Mouse (Mus musculus) G1E-ER4 (cell line): ENCODE measurements around the gene Sez6l. TPM values are rescaled to one million over a fixed set of nuclear protein-coding genes. Genes with fewer than 3 reads are reported as not detected.

ENCODE experiments used
- GATA1 ChIP-seq: IDR thresholded peaks from one replicate; pipeline ENCODE4 v1.8.0; 2012; ENCODE audit warnings: low read length, inconsistent platforms
- polyA plus RNA-seq: library from polyadenylated mRNA; stranded (reverse); fragments of >175 nt; gene quantifications from 2 replicates; pipeline ENCODE4 v1.2.3, GENCODE M21; 2012

Sez6l gene
- polyA plus RNA-seq, 1 experiment = not detected

GRCm38 (mm10) chr5:112525271-112525670 lies 51.7 kb downstream of the Sez6l start:
- no peak for TF ChIP-seq GATA1

GRCm38 (mm10) chr5:112523796-112524195 lies 53.2 kb downstream of the Sez6l start:
- TF ChIP-seq GATA1 = no peak

DNA sequence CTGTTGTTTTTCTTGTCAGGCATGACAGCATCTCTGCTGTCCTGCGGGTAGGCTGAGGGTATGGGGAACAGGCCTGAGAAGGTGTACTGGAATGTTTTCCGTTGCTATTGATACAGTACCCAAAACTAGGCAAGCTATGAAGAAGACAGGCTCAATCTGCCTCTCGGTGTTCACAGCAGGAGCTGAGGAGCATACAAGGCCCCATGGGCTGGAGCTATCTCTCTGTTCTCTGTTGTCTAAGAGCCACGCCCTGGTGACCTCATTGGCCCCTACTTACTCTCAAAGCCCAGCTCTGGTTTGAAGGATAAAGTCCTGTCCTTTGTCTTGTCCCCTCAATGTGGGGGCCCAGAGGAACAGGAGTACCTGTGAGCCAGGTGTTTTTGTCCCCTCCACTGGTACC lies 53.7 kb downstream of the Sez6l start:
- TF ChIP-seq GATA1 = no peak

GRCm38 (mm10) chr5:112521703-112522527 lies 55.1 kb downstream of the Sez6l start:
- no peak for TF ChIP-seq GATA1

- TF ChIP-seq GATA1 = no peak
Observed at GRCm38 (mm10) chr5:112520826-112521702, 55.9 kb downstream of the Sez6l start.

DNA sequence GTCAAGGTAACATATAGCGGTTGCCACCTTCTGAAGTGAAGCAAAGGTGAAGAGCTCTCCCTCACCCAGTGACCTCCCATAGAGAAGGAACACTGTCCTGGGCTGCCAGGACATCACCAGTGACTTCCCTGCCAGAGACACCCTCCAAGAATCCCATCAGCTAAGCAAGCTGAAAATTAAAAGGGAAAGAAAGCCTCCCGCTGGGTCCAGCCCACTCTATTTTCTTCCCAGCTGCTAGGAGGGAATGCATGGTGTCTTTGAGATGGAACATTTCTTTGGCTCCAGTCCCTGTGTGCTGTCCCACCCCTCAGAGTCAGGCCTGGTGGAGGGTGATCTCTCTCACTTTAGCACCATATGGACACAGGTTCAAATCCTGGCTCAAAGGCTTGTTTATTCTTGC lies 58.2 kb downstream of the Sez6l start:
- no peak for TF ChIP-seq GATA1

- no peak for TF ChIP-seq GATA1
Observed at GRCm38 (mm10) chr5:112517454-112517853, 59.5 kb downstream of the Sez6l start.

- TF ChIP-seq GATA1 = no peak
Observed at GRCm38 (mm10) chr5:112516527-112516926, 60.5 kb downstream of the Sez6l start.

- TF ChIP-seq GATA1 = no peak
Observed at GRCm38 (mm10) chr5:112510351-112510750, 66.6 kb downstream of the Sez6l start.

GRCm38 (mm10) chr5:112509916-112510315 lies 67.1 kb downstream of the Sez6l start:
- TF ChIP-seq GATA1 = no peak

GRCm38 (mm10) chr5:112505595-112505994 lies 71.4 kb downstream of the Sez6l start:
- TF ChIP-seq GATA1 = no peak

DNA sequence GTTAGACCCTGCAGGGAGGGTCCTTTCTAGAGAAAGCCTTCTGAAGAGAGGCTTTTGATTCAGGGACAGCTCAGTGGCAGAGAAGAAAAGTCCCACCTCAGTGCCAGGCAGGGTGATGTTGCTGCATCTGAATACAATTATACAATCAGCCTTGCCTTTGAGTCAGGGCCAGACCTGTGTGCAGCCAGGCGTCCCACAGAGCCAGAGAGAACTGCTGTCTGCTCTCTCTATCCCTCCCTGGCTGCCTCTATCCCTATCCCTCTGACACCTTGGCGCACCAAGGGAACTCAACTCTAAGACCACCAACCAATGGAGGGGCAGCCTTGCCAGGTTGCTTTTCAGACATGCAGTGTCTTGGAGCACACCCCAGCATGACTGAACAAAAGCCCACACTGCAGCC lies 75.6 kb downstream of the Sez6l start:
- TF ChIP-seq GATA1 = no peak

DNA sequence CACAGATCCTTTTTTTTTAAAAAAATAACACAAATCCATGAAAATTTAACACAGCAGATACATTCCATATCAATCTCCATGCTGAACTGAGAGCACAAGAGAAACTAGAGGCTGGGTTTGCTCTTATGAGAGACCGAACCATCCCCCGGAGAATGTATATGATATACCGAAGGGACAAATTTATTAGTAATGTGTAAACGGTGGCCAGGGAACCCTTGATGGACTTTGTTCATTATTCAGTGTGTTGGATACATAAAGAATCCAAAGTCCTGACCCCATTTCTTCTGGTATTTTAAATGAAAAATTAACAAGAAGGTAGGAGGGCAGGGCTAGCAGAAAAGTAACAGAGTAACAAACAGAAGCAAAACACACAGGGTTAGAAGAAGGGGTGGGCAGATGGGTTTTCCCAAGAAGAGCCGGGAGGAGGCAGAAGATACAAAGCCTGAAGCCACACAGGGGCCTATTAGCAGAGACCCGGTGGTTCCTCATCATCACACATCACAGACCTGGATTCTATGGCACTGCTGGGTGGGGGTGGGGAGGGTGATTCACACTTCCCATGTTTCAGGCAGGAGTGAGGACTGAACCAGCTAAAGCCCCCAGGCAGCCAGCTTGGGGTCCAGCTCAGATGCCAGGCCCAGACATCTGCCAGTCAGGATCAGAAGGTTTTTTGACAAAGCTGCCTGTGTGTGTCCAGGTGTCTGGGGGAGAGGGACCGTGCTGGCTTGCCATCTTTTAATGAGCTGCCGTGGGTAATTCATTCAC lies 76.9 kb downstream of the Sez6l start:
- no peak for TF ChIP-seq GATA1

GRCm38 (mm10) chr5:112498921-112499917 lies 77.8 kb downstream of the Sez6l start:
- no peak for TF ChIP-seq GATA1

DNA sequence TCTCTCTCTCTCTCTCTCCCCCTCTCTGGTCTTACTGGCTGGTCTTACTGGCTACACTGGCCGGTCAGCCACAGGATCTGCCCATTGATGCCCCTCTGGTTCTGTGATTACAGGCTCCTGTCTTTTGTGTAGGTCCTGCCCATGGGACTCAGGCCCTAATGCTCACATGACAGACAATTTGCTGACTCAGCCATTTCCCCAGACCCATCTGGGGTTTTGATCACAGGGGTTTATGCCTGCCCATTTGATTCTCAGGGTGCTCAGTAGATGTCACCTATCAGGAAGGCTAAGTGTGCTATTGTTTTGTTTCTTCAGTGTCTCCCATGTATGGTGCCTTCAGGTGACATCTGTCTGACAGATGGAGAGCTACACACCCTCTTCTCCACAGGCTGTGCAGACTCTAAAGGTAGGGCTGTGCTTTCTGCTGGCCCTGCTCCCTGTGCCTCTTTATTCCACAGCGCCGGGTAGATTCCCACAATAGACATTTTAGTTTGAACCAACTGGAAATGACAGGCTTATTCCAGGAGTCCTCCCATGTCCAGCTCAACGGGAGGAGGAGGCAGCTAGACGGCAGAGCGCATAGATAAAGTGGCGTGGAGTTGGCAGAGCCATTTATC lies 80.1 kb downstream of the Sez6l start:
- TF ChIP-seq GATA1 = no peak
